Mouse (Mus musculus): ENCODE data around the gene Tbpl1. TPM values are rescaled to one million over a fixed set of nuclear protein-coding genes. Genes with fewer than 3 reads are reported as not detected.

Gene Tbpl1
- total RNA-seq (2021): 10 to 100 TPM; 61.5 to 69.7 TPM

- peak; percentile 96 for DNase-seq (ENCODE audit: low spot score in 2 of 2)
- intact Hi-C loops (cut with DNase I): no loop called here
Observed at GRCm38 (mm10) chr10:22731272-22732093, at the start of gene Tbpl1. Gene Tbpl1 (minus strand): TSS chr10:22731938.

- intact Hi-C loops (cut with DNase I): no loop called here
- DNase-seq (ENCODE audit: low spot score in 2 of 2): no peak
Observed at GRCm38 (mm10) chr10:22781466-22781865, 49.7 kb upstream of the Tbpl1 start.

- no peak for DNase-seq (ENCODE audit: low spot score in 2 of 2)
- intact Hi-C loops (cut with DNase I): loop anchor here (1.0 to 10.0 kb wide), 3 partner anchors 163 to 303 kb away; no protein-coding TSS in a partner anchor
Observed at GRCm38 (mm10) chr10:22777939-22778338, 46.2 kb upstream of the Tbpl1 start.

GRCm38 (mm10) chr10:22776007-22776698 lies 44.4 kb upstream of the Tbpl1 start:
- peak; percentile 35 to 50 for DNase-seq (ENCODE audit: low spot score in 2 of 2)
- intact Hi-C loops (cut with DNase I): loop anchor here (2.0 to 10.0 kb wide), 2 partner anchors 161 to 197 kb away; no protein-coding TSS in a partner anchor

- DNase-seq (ENCODE audit: low spot score in 2 of 2): no peak
Observed at GRCm38 (mm10) chr10:22775456-22775855, 43.7 kb upstream of the Tbpl1 start.

GRCm38 (mm10) chr10:22774626-22775025 lies 42.9 kb upstream of the Tbpl1 start:
- intact Hi-C loops (cut with DNase I): loop anchor here (10.0 kb wide), 1 partner anchor 160 kb away; no protein-coding TSS in a partner anchor
- DNase-seq (ENCODE audit: low spot score in 2 of 2): no peak

More at GRCm38 (mm10) chr10:22775456-22775855, 43.7 kb upstream of the Tbpl1 start:
- intact Hi-C loops (cut with DNase I): loop anchor here (10.0 kb wide), 1 partner anchor 161 kb away; no protein-coding TSS in a partner anchor

- intact Hi-C loops (cut with DNase I): no loop called here
- no peak for DNase-seq (ENCODE audit: low spot score in 2 of 2)
Observed at GRCm38 (mm10) chr10:22754240-22754639, 22.5 kb upstream of the Tbpl1 start.

GRCm38 (mm10) chr10:22751175-22751682 lies 19.5 kb upstream of the Tbpl1 start:
- DNase-seq (ENCODE audit: low spot score in 2 of 2): no peak
- intact Hi-C loops (cut with DNase I): no loop called here

- intact Hi-C loops (cut with DNase I): no loop called here
- DNase-seq (ENCODE audit: low spot score in 2 of 2): no peak
Observed at GRCm38 (mm10) chr10:22746334-22747322, 14.9 kb upstream of the Tbpl1 start.

- intact Hi-C loops (cut with DNase I): no loop called here
- no peak for DNase-seq (ENCODE audit: low spot score in 2 of 2)
Observed at GRCm38 (mm10) chr10:22745922-22746321, 14.2 kb upstream of the Tbpl1 start.

GRCm38 (mm10) chr10:22732181-22732580 lies 443 bp upstream of the Tbpl1 start:
- DNase-seq (ENCODE audit: low spot score in 2 of 2): no peak
- intact Hi-C loops (cut with DNase I): no loop called here

GRCm38 (mm10) chr10:22730992-22731271 lies 806 bp downstream of the Tbpl1 start:
- intact Hi-C loops (cut with DNase I): no loop called here
- no peak for DNase-seq (ENCODE audit: low spot score in 2 of 2)

- no peak for DNase-seq (ENCODE audit: low spot score in 2 of 2)
- intact Hi-C loops (cut with DNase I): no loop called here
Observed at GRCm38 (mm10) chr10:22730266-22730991, 1.3 kb downstream of the Tbpl1 start.

GRCm38 (mm10) chr10:22728257-22728656 lies 3.5 kb downstream of the Tbpl1 start:
- DNase-seq (ENCODE audit: low spot score in 2 of 2): no peak
- intact Hi-C loops (cut with DNase I): loop anchor here (10.0 kb wide), 1 partner anchor 1057 kb away; the partner anchor contains the start of gene Rps12

- no peak for DNase-seq (ENCODE audit: low spot score in 2 of 2)
- intact Hi-C loops (cut with DNase I): loop anchor here (10.0 kb wide), 1 partner anchor 1059 kb away; the partner anchor contains the start of gene Rps12
Observed at GRCm38 (mm10) chr10:22726295-22726694, 5.4 kb downstream of the Tbpl1 start.

- DNase-seq (ENCODE audit: low spot score in 2 of 2): no peak
- intact Hi-C loops (cut with DNase I): loop anchor here (10.0 kb wide), 1 partner anchor 1060 kb away; the partner anchor contains the start of gene Rps12
Observed at GRCm38 (mm10) chr10:22725166-22725565, 6.6 kb downstream of the Tbpl1 start.

- peak in 1 of 2 experiments; percentile 8 for DNase-seq (ENCODE audit: low spot score in 2 of 2)
- intact Hi-C loops (cut with DNase I): loop anchor here (10.0 kb wide), 1 partner anchor 1064 kb away; the partner anchor contains the start of gene Rps12
Observed at GRCm38 (mm10) chr10:22720781-22721529, 10.8 kb downstream of the Tbpl1 start.

GRCm38 (mm10) chr10:22718475-22718874 lies 13.3 kb downstream of the Tbpl1 start:
- intact Hi-C loops (cut with DNase I): no loop called here
- DNase-seq (ENCODE audit: low spot score in 2 of 2): no peak

All from left cerebral cortex, postnatal 36 days (tissue).